Mouse (Mus musculus) frontal cortex, postnatal 14 days (tissue): ENCODE data around the gene Nr4a3.

Experiments
- DNase-seq, 2 experiments: peaks; one replicate each; pipeline ENCODE4 v3.0.0; 2022; ENCODE audit warnings: low spot score in 2 of 2

Nr4a3 gene

GRCm38 (mm10) chr4:48108591-48108990 lies 63.6 kb downstream of the Nr4a3 start:
- DNase-seq, result no peak

- DNase-seq, result no peak
Observed at GRCm38 (mm10) chr4:48110331-48110730, 65.4 kb downstream of the Nr4a3 start.

GRCm38 (mm10) chr4:48116191-48116590 lies 71.2 kb downstream of the Nr4a3 start:
- no peak for DNase-seq

- no peak for DNase-seq
Observed at GRCm38 (mm10) chr4:48124416-48124772, 79.4 kb downstream of the Nr4a3 start.

- peak; percentile 63 to 71 for DNase-seq
Observed at GRCm38 (mm10) chr4:48124773-48125469, 80.0 kb downstream of the Nr4a3 start, which contains the start of gene Stx17. Gene Stx17, plus strand, starts transcription at chr4:48124915.

- no peak for DNase-seq
Observed at GRCm38 (mm10) chr4:48130314-48130713, 85.4 kb downstream of the Nr4a3 start.

- no peak for DNase-seq
Observed at GRCm38 (mm10) chr4:48131606-48132005, 86.7 kb downstream of the Nr4a3 start.

- no peak for DNase-seq
Observed at GRCm38 (mm10) chr4:48132721-48133120, 87.8 kb downstream of the Nr4a3 start.
